Mouse (Mus musculus) liver, adult 2 months (tissue): ENCODE measurements around the gene Zfp384.

ENCODE experiments used
- CTCF ChIP-seq: fragments of 200-500 bp; IDR thresholded peaks from 2 replicates; pipeline ENCODE4 v1.5.1; 2011; ENCODE audit warnings: low read depth, low read length, control low read depth
- POLR2A ChIP-seq: fragments of 200-500 bp; IDR thresholded peaks from 2 replicates; pipeline ENCODE4 v1.6.1; 2011; ENCODE audit warnings: low read length, control low read depth; ENCODE audit not compliant: insufficient read depth; ENCODE audit errors: extremely low read depth

DNA sequence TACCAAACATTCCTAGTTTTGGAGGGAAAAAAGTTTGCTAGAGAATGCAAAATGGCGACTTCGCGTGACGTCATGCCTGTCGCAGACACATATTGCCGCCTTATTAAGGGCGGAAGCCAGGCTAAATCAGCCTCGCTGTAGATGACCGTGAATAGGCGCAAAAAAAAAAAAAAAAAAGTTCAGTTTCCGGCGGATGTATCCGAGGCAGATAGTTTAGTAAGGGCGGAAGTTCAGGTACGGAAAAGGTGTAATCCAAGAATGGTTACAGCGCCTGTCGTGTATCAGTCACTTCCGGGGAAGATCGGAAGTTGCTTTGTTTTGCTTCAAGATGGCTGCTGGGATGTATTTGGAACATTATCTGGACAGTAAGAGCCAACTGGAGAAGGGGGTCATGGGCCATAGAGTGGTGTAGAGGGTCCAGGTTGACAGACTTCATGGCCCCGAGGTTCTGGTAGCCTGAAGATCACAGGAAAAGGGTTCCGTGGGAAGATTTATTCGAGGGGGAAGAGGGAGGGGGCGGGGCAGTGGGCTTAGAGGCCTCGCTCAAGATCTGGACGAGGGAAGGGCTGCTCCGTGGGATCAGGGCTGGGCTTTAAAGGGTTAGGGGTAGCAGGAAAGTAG, 30.7 kb downstream of the Zfp384 start, which contains the start of gene Ing4:
- TF ChIP-seq CTCF (no peak), POLR2A (no peak)
